Mouse (Mus musculus) bone marrow, adult 2 months (tissue): Measurements from ENCODE around the gene Tmcc1. TPM values are rescaled to one million over a fixed set of nuclear protein-coding genes. Genes with fewer than 3 reads are reported as not detected.

Experiments
- H3K27ac ChIP-seq: fragments of 200-500 bp; 2 replicates; pipeline ENCODE4 v1.5.1; 2012; ENCODE audit warnings: low read depth, mild to moderate bottlenecking, control low read depth, inconsistent platforms, low read length; ENCODE audit not compliant: control insufficient read depth, poor library complexity, insufficient read depth
- H3K4me1 ChIP-seq: fragments of 200-500 bp; 2 replicates; pipeline ENCODE4 v1.6.1; 2011; ENCODE audit warnings: low read length; ENCODE audit not compliant: control insufficient read depth, insufficient read depth
- H3K4me3 ChIP-seq: fragments of 200-500 bp; replicated peaks from 2 replicates; pipeline ENCODE3; 2011; ENCODE audit warnings: mild to moderate bottlenecking, low read depth, low read length, control low read depth; ENCODE audit not compliant: control insufficient read depth
- CTCF ChIP-seq: fragments of 200-500 bp; IDR thresholded peaks from 2 replicates; pipeline ENCODE4 v1.5.1; 2011; ENCODE audit warnings: low read length, control low read depth; ENCODE audit not compliant: control insufficient read depth, insufficient read depth
- POLR2A ChIP-seq: fragments of 200-500 bp; IDR thresholded peaks from 2 replicates; pipeline ENCODE4 v1.6.1; 2011; ENCODE audit warnings: low read depth, mild to moderate bottlenecking, control low read depth, low read length, borderline replicate concordance; ENCODE audit not compliant: control insufficient read depth
- WGBS: fragments of 180-500 bp; shearing (Covaris S2); methylation state at CpG from one replicate; pipeline ENCODE4 v1.1.7; 2018; 5-methylcytosine and 5-hydroxymethylcytosine counted together
- polyA plus RNA-seq: library from polyadenylated mRNA; stranded (reverse); fragments of >200 nt; gene quantifications from 2 replicates; pipeline ENCODE4 v1.2.4, GENCODE M21; 2011; ENCODE audit warnings: low replicate concordance; ENCODE audit not compliant: missing spikeins, insufficient read depth, insufficient read length

Gene Tmcc1
- polyA plus RNA-seq, 1 experiment, result 33.6 TPM

DNA sequence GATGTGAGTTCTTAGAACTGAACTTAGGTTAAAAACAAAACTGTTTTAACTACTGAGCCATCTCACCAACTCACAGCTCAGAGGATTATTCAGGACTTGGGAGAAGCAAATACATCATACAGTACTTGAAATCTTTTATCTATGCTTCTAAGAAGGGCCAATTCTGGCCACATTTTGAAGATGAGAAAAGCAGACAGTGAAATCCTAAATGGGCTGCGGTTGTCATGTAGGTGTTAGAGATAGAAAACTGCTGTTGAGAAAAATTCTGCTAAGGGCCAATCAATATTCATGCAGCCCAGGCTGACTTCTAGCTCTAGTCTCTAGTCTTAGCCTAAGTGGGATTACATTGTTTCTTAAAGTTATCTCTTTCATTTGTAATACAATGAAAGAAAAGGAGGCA is 26.9 kb downstream of the Tmcc1 start:
- H3K4me3 ChIP-seq, result no peak overlapping the region
- TF ChIP-seq CTCF, result no peak
- no peak for TF ChIP-seq POLR2A
- no peaks in the 10 kb centered on the region for H3K4me1 ChIP-seq
- no peak overlapping the region for H3K27ac ChIP-seq
- WGBS, result 86% methylated on average over 1 of the region's 1 CpGs

DNA sequence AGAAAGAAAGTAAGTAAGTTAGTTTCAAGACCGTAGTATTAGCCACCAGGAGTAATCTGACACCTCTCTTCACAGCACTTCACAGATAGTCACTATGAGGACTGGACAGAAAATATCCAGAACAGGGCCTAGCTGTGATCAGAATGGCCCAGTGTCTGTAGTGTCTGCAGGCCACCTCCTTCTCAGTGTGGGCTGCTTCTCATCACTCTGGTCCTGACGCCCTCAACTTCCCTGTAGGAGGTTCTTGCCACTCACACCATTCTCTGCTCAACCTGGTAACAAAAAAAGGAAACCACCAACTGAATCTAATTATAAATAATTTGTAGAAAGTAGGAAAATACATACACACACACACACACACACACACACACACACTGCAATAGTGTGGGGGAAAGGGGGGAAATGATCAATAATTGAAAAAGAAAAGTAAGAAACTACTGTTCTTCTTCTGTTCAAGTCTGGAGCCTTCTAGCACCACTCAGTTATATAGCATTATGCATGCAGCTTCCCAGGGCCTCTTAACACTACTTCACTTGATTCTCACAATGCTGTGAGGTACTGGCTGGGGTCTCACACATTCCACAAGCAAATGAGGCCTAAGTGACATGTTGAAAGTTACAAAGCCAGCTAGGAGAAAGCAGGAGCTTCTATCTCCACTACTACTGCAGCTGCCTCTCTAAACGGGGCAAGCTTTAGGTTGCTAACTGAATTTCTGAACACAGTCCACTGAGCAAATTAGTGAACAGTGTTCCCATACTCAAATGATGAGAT is 38.2 kb downstream of the Tmcc1 start:
- TF ChIP-seq POLR2A (no peak), CTCF (no peak)
- WGBS, result 61% methylated on average over 3 of the region's 3 CpGs
- Histone ChIP-seq H3K4me1 (no peaks in the 10 kb centered on the region), H3K27ac (no peak overlapping the region), H3K4me3 (no peak overlapping the region)

DNA sequence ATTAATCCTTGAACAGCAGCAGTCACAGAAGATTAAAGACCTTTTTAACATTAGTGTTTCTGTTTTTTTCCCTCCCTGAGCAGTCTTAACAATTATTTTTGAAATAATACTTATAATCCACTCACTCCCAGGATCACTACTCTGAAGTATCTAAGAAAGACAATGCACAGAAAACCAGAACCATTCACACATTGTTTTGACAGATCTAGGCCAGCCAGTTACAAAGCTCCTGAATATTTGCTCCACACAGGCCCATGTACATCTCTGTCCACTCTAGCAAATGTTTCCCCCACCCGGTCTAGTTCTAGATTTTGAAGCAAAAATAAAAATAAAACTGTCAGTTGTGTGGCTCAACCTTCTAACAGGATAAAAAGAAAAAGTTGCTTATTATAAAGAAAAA is 45.9 kb downstream of the Tmcc1 start:
- H3K27ac ChIP-seq, result no peak overlapping the region
- no peaks in the 10 kb centered on the region for H3K4me1 ChIP-seq
- WGBS, result 83% methylated on average over 1 of the region's 1 CpGs
- H3K4me3 ChIP-seq, result no peak overlapping the region
- TF ChIP-seq CTCF (no peak), POLR2A (no peak)

DNA sequence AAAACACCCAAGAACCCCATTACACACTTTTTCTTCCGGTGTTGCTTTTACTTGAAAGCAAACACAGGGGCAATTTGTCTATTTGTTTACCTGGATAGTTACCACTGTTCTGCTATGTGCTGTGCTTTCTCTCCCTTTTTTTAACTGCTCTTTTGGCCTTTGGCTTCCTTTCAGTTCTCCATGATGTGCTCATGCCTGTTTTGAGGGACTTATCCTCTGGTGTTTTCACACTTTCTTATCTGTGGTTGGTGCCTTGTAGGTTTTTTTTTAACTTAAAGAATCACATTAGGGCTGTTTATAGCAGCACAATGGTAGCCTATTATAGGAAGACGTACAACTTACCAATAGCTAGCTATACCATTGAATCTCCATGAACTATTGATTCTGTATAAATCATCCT is 51.6 kb downstream of the Tmcc1 start:
- Histone ChIP-seq H3K4me1 (no peaks in the 10 kb centered on the region), H3K4me3 (no peak overlapping the region), H3K27ac (no peak overlapping the region)
- TF ChIP-seq POLR2A, result no peak
- no peak for TF ChIP-seq CTCF
- WGBS, result 66% methylated on average over 2 of the region's 2 CpGs

DNA sequence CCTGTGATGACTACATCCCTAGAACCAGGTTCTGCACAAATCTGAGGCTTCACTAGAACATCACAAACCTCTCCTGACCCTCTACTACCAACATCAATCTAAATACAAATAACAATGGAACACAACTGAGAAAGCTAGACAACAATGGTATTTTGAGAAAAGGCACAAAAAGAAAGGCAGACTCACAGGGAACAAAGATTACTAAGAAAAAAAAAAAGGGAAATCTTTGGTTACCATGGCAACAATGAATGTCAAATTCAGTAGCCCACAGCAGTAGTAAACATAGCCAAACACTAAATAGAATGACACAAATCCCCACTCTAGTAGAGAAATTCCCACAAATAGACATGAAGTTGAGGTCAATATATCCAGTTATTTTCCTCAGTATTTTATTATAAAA is 52.5 kb downstream of the Tmcc1 start:
- Histone ChIP-seq H3K27ac (no peak overlapping the region), H3K4me3 (no peak overlapping the region), H3K4me1 (no peaks in the 10 kb centered on the region)
- TF ChIP-seq POLR2A (no peak), CTCF (no peak)

DNA sequence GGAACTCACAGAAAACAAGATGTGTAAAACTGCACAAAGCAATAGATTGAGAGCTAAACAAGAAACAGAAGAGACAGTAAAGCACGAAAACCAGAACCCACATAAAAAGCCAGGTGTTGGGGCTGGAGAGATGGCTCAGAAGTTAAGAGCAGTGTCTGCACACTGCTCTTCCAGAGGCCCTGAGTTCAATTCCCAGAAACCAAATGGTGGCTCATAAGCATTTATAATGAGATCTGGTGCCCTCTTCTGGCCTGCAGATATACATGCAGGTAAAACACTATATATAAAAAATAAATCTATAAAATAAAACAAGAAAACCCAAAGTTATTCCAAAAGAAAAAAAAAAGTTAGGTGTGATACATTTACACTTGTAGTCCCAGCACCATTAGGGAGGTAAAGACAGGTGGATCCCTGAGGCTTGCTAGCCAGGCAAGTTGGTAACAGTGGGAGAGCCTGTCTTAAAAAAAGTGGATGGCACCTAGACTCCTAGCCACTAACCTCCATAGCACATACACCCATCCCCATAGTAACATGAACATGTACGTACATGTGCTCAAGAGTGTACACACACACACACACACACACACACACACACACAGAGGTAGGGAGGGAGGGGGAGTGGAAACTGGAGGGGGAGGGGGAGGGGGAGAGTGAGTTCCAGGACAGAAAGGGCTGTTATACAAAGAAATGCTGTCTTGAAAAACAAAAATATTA is 54.0 kb downstream of the Tmcc1 start:
- H3K4me1 ChIP-seq, result no peaks in the 10 kb centered on the region
- H3K4me3 ChIP-seq, result no peak overlapping the region
- 56% methylated on average over 2 of the region's 2 CpGs for WGBS
- H3K27ac ChIP-seq, result no peak overlapping the region
- TF ChIP-seq POLR2A (no peak), CTCF (no peak)

DNA sequence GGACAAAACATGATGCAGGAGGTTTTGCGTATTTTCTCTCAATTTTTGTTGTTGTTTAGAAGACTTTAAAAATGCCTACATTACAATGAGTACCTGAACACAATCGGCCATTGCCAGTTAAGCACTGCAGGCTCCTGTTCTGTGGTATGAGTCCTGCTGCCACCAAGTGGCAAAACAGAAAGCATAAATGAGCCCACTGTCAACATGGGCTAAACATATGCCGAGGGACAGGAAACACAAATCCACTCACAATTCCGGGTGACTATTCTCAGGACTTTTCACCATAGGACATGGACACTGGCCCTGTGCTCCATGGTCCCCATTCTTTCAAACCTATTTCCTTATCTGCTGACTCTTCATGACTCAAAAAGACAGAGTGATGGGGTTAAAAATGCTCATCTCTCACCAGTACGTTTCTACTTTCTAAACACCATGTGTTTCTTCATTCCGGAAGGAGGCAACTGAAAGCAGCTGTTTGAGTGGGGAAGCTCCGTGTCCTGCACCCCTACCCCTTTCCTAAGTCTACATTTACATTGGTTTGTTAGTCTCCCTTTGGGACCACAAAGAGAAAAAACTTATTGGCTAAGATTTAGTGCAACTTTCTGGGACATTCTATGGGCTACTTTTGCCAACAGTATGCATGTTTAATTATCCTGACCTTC is 57.2 kb downstream of the Tmcc1 start:
- WGBS, result 12% methylated on average over 7 of the region's 7 CpGs
- Histone ChIP-seq H3K4me3 (peak overlapping the region; percentile 51), H3K4me1 (no peaks in the 10 kb centered on the region; the same call in 1 of the 2 replicates), H3K27ac (peak overlapping the region; percentile 60; the same call in 1 of the 2 replicates)
- TF ChIP-seq CTCF (peak; percentile 37; the same call in 1 of the 2 replicates), POLR2A (no peak)

DNA sequence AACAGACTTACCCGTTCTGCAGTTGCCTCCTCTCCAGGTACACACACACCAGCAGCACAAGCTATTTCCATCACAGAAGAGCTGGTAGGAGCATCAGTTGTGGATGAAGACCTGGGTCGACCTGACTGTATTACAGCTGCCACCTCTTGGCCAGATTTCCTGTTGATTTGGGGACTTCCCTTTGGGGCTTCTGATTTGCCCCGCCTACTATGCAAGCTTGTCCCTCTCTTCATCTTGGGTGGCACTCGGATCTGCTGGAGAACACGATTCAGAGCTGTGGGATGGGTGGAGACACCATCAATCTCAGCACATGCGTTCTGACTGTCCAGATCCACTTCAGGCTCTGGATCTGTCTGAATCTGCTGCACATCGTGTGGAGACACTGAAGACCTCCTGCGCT is 59.5 kb downstream of the Tmcc1 start:
- WGBS, result 38% methylated on average over 8 of the region's 8 CpGs
- Histone ChIP-seq H3K4me1 (no peaks in the 10 kb centered on the region; the same call in 1 of the 2 replicates), H3K4me3 (peak overlapping the region; percentile 90), H3K27ac (peak overlapping the region; percentile 18)
- no peak for TF ChIP-seq POLR2A
- no peak for TF ChIP-seq CTCF
